Mouse (Mus musculus) midbrain, postnatal 0 days (tissue): ENCODE measurements at regions not wholly inside any gene's neighbourhood (a gene's known extent, or its start where the extent isn't known, plus 50 kb on each side); places are given as distances from the start of the nearest gene placed in this dataset.

Experiments used
- ATAC-seq: fragments of 200-750 bp; cut with Nextera tagmentation; 2 replicates; pipeline ENCODE4 v1.8.0; 2017; ENCODE audit warnings: moderate number of reproducible peaks, mild to moderate bottlenecking, moderate TSS enrichment, moderate library complexity; ENCODE audit not compliant: low FRiP score
- DNase-seq: peaks from one replicate; pipeline ENCODE4 v3.0.0-alpha.2; 2015; ENCODE audit warnings: low spot score
- H3K27ac ChIP-seq: fragments of 300-500 bp; sonication (generic); 2 replicates; pipeline ENCODE4 v1.5.1; 2014; ENCODE audit warnings: low read depth, mild to moderate bottlenecking, low read length, mixed read lengths
- H3K27me3 ChIP-seq: fragments of 300-500 bp; sonication (generic); 2 replicates; pipeline ENCODE4 v1.6.1; 2014; ENCODE audit warnings: low read length, control low read depth, mixed read lengths; ENCODE audit not compliant: insufficient read depth
- H3K36me3 ChIP-seq: fragments of 300-500 bp; sonication (generic); 2 replicates; pipeline ENCODE4 v1.6.1; 2014; ENCODE audit warnings: low read length, control low read depth, mixed read lengths; ENCODE audit not compliant: insufficient read depth
- H3K4me1 ChIP-seq: fragments of 300-500 bp; sonication (generic); 2 replicates; pipeline ENCODE4 v1.6.1; 2014; ENCODE audit warnings: mild to moderate bottlenecking, control low read depth, antibody characterized with exemption, low read length, mixed read lengths; ENCODE audit not compliant: insufficient read depth
- H3K4me2 ChIP-seq: fragments of 300-500 bp; sonication (generic); 2 replicates; pipeline ENCODE4 v1.6.1; 2014; ENCODE audit warnings: low read depth, mild to moderate bottlenecking, low read length, mixed read lengths; ENCODE audit not compliant: poor library complexity, severe bottlenecking
- H3K4me3 ChIP-seq: fragments of 300-500 bp; sonication (generic); 2 replicates; pipeline ENCODE4 v1.5.1; 2014; ENCODE audit warnings: low read depth, mild to moderate bottlenecking, low read length, moderate library complexity
- H3K9ac ChIP-seq: fragments of 300-500 bp; sonication (generic); replicated peaks from 2 replicates; pipeline ENCODE4 v1.6.1; 2014; ENCODE audit warnings: mild to moderate bottlenecking, low read length, moderate library complexity, mixed read lengths; ENCODE audit not compliant: poor library complexity, severe bottlenecking
- H3K9me3 ChIP-seq: fragments of 300-500 bp; sonication (generic); 2 replicates; pipeline ENCODE4 v1.6.1; 2016; ENCODE audit warnings: low read length, control low read depth
- CTCF ChIP-seq: IDR thresholded peaks from 2 replicates; pipeline ENCODE4 v1.5.1; 2016; ENCODE audit warnings: antibody characterized with exemption, mild to moderate bottlenecking
- WGBS: fragments of 180-500 bp; shearing (Covaris S2); extraction: QIAGEN DNeasy Blood & Tissue Kit; methylation state at CpG from one replicate; pipeline ENCODE4 v1.1.7; 2014; 5-methylcytosine and 5-hydroxymethylcytosine counted together

- no peak for ATAC-seq
- Histone ChIP-seq H3K27me3 (no peaks in the 10 kb centered on the region), H3K4me2 (no peak overlapping the region), H3K4me1 (no peaks in the 10 kb centered on the region), H3K9ac (no peak overlapping the region), H3K27ac (no peak overlapping the region), H3K4me3 (no peak overlapping the region), H3K9me3 (no peaks in the 10 kb centered on the region), H3K36me3 (no peaks in the 10 kb centered on the region)
- DNase-seq: no peak
- TF ChIP-seq CTCF: no peak
- WGBS: 63% methylated on average over 2 of the region's 2 CpGs
These were observed 94.4 kb upstream of the Irak1bp1 start for GRCm38 (mm10) chr9:82734959-82735358.

- Histone ChIP-seq H3K4me3 (no peak overlapping the region), H3K36me3 (no peaks in the 10 kb centered on the region), H3K4me1 (no peaks in the 10 kb centered on the region), H3K4me2 (no peak overlapping the region), H3K9me3 (no peaks in the 10 kb centered on the region), H3K27ac (no peak overlapping the region), H3K9ac (no peak overlapping the region), H3K27me3 (no peaks in the 10 kb centered on the region)
- TF ChIP-seq CTCF: no peak
- no peak for ATAC-seq
- 87% methylated on average over 5 of the region's 5 CpGs for WGBS
- no peak for DNase-seq
These were observed 69.4 kb upstream of the Irak1bp1 start for GRCm38 (mm10) chr9:82759979-82760378.

GRCm38 (mm10) chr9:82760682-82761468 lies 68.5 kb upstream of the Irak1bp1 start:
- no peaks in the 10 kb centered on the region for H3K9me3 ChIP-seq
- DNase-seq: no peak
- no peak for TF ChIP-seq CTCF
- H3K4me1 ChIP-seq: no peaks in the 10 kb centered on the region
- WGBS: 93% methylated on average over 9 of the region's 9 CpGs
- H3K27me3 ChIP-seq: no peaks in the 10 kb centered on the region
- H3K4me3 ChIP-seq: no peak overlapping the region
- no peak for ATAC-seq
- no peak overlapping the region for H3K27ac ChIP-seq
- no peak overlapping the region for H3K9ac ChIP-seq
- no peaks in the 10 kb centered on the region for H3K36me3 ChIP-seq
- H3K4me2 ChIP-seq: no peak overlapping the region

- Histone ChIP-seq H3K9ac (no peak overlapping the region), H3K4me3 (no peak overlapping the region), H3K9me3 (no peaks in the 10 kb centered on the region), H3K27me3 (no peaks in the 10 kb centered on the region), H3K36me3 (no peaks in the 10 kb centered on the region), H3K27ac (no peak overlapping the region), H3K4me1 (no peaks in the 10 kb centered on the region), H3K4me2 (no peak overlapping the region)
- TF ChIP-seq CTCF: no peak
- 97% methylated on average over 1 of the region's 1 CpGs for WGBS
- DNase-seq: no peak
- no peak for ATAC-seq
These were observed 65.7 kb upstream of the Irak1bp1 start for GRCm38 (mm10) chr9:82763651-82764050.
